Mouse (Mus musculus) mesoderm, embryonic 11.5 days (tissue): ENCODE data around the gene Vmn2r38.
"Not testable (repeated sequence)": the region's sequence is repeated elsewhere in the genome, so short reads cannot be mapped to it uniquely, and the experiment has no call there.

ENCODE experiments used
- DNase-seq: peaks from one replicate; pipeline ENCODE4 v3.0.0-alpha.2; 2012; ENCODE audit warnings: low read depth, low spot score

The Vmn2r38 gene

DNA sequence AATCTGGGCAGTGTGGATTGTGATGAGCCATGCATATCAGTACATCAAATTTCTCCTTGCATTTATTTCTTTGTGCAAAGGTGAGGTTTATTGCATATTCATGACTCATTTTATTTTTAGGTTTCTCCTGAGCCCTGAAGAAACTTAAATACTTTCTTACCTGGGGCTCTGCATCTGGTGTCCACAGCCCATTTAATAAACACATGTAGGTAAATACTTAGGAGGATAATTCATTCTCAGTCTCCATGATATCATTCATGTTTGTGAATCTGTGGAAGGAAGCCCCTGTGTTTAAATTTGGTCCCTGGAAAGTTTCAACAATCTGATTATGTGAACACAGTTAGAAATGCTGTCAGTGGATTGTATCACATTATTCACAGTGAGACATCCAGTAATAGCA lies at the start of gene Vmn2r38:
Gene Vmn2r38 (minus strand): TSS at position 101 of the 400 bp plus-strand sequence.
- DNase-seq, result not testable (repeated sequence)

DNA sequence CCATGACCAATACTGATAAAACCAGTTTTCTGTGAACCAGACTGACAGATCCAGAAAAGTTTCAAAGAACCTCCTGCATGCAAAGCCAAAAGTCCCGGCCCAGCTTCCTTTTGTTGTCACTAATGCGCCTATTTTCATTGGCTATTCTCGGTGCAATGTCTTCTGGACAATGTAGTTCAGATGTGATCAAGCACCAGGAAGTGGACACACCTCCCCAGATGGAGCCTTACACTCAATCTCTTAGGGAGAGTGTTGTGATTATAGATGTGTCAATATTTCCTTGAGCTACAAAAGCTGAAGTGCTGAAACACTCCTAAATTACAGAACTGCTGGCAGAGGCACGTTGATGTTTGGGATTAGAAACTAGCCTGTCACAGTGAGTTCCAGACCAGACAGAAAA lies 32.3 kb downstream of the Vmn2r38 start:
- not testable (repeated sequence) for DNase-seq

- DNase-seq, result not testable (repeated sequence)
Measured at GRCm38 (mm10) chr7:9030698-9031097, 67.0 kb downstream of the Vmn2r38 start, which contains the start of gene Vmn2r39. Vmn2r39 (minus strand) TSS chr7:9030798.
